Mouse (Mus musculus): ENCODE data around the gene Ppa1.

Ppa1 gene

DNA sequence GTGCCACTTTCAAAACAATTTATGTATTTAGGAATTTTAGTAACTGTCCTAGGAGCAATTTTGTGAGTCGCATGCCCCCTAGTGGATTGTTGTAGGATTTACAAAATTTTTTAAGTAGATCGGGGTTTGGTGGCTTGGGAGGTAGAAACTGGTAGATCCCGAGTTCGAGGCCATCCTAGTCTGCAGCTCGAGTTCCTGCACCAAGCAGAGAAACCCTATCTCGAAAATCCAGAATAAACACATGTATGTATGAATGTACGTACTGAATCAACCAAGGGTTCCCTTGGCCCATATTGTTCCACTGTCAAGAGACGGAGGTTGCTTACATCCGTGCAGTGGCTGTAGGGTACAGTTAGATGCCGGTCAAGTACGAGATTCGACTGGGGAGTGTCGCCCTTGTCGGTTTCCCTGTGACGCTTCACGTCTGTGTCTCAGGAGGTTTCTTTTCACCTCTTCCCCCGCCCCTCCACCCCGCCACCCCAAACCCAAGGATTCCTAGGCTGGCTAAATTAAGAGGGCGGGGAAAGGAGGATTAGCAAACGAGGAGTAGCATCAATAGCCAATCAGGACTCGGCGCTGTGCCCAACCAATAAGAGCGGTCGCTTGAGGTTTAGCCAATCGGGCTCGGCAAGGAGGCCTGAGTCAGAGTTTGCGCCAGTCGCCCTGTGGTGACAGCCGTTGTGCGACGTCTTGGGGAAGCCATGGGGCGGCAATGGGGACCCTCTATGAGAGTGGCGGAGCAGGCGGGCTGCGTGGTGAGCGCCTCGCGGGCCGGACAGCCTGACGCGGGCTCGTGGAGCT, 46.7 kb downstream of the Ppa1 start, which contains the start of gene Tysnd1:
Tysnd1 (plus strand) TSS at position 645 of the 801 bp plus-strand sequence.
- DNase-seq (ENCODE audit: inconsistent age in 2 of 2, low spot score in 1 of 2), result peak; percentile 97 to 99

DNA sequence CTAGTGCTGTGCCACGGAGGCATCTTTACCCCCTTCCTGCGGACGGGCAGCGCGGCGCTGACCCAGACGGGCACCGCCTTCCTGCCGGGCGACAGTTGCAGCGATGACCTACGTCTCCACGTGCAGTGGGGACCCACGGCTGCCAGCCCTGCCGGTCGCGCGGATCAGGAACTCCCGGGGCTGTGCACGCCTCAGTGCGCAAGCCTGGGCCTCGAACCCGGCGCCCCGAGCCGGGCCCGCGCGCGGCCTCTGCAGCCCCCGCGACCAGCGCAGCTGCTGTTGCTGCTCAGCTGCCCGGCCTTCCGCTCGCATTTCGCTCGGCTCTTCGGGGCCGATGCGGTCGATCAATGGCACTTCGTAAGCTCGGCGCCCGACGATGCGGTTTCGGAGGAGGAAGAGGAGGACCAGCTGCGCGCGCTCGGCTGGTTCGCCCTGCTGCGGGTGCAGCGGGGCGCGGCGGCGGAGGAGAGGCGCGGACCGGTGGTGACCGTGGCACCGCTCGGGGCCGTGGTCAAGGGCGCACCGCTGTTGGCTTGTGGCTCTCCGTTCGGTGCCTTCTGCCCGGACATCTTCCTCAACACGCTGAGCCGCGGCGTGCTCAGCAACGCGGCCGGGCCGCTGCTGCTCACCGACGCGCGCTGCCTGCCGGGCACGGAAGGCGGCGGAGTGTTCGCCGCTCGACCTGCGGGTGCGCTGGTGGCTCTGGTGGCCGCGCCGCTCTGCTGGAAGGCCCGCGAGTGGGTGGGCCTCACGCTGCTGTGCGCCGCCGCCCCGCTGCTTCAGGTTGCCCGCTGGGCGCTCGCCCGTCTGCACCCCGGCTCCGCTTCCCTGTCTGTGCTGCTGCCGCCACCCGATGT, 47.6 kb downstream of the Ppa1 start:
- peak in 1 of 2 experiments; percentile 72 for DNase-seq (ENCODE audit: inconsistent age in 2 of 2, low spot score in 1 of 2)

DNA sequence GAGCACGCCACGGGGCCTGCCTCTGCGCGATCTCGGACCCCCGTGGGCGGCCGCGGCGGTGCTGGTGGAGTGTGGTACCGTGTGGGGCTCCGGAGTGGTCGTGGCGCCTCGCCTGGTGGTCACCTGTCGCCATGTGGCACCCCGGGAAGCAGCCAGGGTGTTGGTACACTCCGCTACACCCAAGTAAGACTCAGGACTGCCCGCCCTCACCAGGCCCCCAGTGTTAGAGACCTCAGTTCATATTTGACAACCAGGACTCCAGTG, 48.1 kb downstream of the Ppa1 start:
- DNase-seq (ENCODE audit: inconsistent age in 2 of 2, low spot score in 1 of 2), result no peak

DNA sequence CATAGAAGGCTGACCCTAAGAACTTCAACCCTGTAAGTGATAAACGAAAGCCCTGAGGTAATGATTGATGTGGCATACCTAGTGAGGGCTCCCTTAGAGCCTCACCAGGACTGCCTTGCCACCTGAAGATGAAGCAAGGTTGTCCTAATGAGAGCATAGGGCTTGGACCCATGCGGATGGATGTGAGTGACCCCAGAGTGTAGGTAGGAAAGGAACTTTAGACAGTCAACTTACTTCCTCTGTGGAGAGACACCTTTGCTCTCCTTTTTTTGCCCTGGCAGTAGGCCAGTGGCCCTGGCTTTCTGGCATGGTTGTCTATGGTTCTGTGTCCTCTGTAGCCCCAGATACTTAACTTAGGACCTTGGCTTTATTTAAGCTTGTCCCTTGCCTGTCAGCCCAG, 48.7 kb downstream of the Ppa1 start:
- peak in 1 of 2 experiments; percentile 86 for DNase-seq (ENCODE audit: inconsistent age in 2 of 2, low spot score in 1 of 2)

DNA sequence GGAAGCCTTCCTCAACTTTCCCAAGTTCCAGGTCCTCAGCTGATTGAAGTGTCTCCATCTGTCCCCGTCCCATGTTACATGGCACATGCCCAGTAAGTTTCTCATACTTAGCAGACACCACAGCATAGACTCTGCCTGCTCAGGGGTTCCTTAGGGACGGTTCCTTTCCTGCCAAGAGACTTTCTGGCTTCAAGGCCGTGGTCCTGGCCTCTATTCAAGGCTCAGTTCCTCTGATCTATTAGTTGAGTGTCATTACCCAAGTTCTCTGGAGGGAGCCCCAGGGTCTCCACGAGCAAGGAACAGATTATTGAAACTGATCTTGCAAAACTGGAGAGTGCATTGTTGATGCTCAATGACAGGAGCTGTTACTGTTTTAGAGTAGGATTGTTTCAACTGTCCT, 56.3 kb downstream of the Ppa1 start:
- peak; percentile 83 to 94 for DNase-seq (ENCODE audit: inconsistent age in 2 of 2, low spot score in 1 of 2)

DNA sequence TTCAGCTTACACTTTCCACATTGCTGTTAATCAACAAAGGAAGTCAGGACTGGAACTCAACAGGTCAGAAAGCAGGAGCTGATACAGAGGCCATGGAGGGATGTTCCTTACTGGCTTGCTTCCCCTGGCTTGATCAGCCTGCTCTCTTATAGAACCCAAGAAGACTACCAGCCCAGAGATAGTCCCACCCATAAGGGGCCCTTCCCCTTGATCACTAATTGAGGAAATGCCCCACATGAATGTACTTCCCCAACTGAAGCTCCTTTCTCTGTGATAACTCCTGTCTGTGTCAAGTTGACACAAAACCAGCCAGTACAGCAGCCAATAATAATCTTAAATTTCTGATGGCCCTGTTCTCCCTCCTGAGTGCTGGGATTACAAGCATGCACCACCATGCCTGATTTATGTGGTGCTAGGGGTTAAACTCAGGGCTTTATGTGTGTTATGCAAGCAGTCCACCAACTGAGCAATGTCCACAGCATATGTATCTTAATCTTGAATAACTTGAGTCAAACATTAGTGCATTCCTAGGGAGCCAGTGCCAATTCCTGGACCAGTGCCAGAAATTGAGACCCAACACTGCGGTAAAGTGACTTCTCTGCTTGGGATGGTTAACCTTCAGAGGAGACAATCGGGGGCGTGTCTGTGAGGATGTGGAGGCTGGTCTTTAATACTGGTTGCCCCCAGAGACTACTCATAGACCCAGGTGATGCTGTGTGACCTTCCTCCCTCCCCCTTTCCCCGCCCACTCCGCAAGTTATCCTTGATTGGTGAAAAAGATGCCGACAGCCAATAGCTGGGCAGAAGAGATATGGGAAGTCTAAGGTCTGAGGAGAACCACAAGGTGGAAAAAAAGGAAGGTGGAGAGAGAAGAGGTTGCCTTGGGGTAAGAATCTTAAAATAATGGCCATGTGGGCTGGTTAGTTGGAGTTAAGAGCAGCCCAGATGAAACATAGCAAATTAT, 58.3 kb downstream of the Ppa1 start:
- peak in 1 of 2 experiments; percentile 58 for DNase-seq (ENCODE audit: inconsistent age in 2 of 2, low spot score in 1 of 2)

DNA sequence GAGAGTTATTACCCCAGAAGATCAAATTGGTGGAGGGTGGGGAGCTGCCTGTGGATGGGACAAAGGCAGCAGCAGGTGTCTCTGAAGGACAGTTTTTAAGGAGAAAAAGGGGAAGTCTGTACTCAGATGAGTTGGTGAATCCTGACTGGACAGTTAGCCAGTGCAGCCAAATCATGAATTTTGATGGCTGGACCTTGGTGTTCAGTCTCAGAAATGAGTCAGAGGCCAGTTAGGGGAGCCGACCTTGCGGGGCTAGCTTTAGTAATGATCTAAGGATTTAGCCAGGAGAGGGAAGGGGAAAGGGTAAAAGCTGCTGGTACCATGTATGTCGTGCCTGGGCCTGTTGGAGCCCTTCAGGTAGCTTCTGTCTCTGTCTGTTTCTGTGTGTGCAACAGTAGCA, 65.2 kb downstream of the Ppa1 start:
- DNase-seq (ENCODE audit: inconsistent age in 2 of 2, low spot score in 1 of 2), result peak; percentile 74 to 88

DNA sequence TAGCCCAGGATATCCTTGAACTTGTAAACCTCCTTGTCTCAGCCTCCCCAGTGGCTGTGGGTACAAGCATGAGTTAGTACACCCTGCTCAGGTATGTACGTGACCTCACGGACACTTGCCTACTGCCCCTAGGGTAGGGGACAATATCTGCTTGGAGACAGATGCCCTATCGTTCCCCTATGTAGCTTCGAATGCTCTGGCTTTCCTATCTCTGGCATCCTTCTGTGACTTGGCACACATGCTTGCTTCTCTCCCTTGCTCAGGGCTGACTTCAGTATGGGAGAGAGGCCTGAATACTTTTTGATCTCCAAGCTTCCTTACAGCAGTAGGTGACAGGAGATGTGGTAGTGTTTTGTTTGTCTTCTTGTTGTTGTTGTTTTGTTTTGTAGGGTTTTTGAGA, 65.8 kb downstream of the Ppa1 start:
- peak in 1 of 2 experiments; percentile 71 for DNase-seq (ENCODE audit: inconsistent age in 2 of 2, low spot score in 1 of 2)

DNA sequence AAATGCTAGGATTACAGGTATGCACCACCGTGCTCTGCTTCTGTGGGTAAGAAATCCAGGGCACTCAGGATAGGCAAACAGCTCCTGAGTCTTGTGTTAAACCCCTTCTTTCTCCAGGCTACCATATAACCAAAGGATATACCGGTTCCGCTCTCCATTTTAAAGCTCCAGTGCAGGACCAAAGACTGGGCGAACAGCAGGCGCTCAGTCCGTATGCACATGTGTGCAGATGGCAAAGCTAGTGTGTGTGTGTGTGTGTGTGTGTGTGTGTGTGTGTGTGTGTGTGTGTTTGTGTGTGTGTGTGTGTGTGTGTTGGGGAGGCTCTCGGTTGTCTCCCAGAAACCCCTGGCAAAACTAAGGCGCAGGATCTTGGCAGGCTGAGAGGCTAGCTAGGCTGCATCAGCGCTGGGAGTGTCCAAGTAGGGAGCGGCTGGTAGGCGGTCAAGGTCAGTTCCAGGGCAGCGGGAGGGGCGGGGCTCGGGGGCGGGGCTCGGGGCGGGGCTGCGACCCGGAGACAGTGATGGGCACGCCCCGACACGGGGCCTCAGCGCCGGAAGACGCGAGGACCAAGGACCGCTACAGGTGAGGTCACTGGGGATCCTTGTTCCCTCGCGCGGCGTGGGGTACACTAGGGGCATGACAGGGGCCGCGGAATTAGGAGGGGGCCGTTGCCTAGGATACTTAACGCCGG, 66.6 kb downstream of the Ppa1 start, which contains the start of gene Aifm2:
Aifm2 (plus strand) TSS at position 493 of the 691 bp plus-strand sequence.
- DNase-seq (ENCODE audit: inconsistent age in 2 of 2, low spot score in 1 of 2), result peak; percentile 83 to 90

DNA sequence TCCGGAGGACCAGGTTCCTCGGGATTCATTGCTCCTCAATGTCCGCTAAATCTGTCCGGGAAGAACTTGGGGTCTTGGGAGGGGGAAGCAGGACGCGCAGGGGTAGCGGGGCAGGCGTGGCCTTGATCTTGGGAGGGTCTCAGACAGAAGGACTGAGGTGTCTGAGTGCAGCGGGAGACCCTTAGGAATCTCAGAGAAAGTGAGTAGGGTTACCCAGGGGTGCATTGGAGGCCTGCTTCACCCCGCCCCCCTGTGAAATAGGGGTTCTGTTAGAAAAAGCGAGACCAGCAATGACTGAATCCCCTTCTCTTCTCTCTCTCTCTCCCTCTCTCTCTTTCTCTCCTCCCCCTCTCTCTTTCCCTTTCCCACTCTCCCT, 67.1 kb downstream of the Ppa1 start:
- DNase-seq (ENCODE audit: inconsistent age in 2 of 2, low spot score in 1 of 2), result no peak

DNA sequence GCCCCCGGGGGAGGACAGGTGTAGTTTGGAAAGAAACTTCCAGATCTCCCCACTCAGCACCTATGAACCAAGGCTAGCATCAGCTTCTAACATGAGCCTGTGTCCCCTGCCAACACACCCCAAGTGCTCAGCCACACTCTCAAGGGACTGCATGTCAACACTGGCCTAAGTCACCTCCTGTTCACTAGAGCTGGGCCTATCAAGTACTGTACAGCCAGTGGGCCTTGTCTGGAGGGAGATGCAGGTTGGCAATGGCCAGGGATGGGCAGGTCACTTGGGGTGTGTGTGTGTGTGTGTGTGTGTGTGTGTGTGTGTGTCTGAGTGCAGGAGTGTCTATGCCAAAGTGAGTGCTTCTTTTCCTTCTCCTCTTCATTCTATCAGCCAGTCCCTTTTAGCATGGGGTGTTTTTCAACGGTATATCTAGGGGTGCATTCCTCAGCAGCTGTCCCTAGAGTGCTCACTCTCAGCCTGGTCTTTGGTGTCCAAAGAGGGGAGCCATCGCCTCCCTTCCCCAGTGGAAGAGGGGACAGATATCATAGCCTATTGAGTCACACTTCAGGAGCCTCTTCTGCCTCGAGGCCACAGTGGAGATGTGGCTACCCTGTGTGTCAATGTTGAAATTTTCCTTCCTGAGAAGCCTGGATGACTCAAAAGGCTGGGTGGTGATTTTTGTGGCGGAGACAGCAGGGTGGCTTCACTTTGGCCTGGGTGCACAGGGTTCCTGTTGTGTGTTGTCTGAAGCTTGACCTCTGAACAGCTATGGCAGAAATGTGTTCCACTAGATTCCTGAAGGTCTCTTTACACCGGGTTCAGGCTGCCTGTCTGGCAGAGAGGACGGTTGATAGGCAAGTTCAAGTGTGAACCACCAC, 67.9 kb downstream of the Ppa1 start:
- peak; percentile 75 to 91 for DNase-seq (ENCODE audit: inconsistent age in 2 of 2, low spot score in 1 of 2)

DNA sequence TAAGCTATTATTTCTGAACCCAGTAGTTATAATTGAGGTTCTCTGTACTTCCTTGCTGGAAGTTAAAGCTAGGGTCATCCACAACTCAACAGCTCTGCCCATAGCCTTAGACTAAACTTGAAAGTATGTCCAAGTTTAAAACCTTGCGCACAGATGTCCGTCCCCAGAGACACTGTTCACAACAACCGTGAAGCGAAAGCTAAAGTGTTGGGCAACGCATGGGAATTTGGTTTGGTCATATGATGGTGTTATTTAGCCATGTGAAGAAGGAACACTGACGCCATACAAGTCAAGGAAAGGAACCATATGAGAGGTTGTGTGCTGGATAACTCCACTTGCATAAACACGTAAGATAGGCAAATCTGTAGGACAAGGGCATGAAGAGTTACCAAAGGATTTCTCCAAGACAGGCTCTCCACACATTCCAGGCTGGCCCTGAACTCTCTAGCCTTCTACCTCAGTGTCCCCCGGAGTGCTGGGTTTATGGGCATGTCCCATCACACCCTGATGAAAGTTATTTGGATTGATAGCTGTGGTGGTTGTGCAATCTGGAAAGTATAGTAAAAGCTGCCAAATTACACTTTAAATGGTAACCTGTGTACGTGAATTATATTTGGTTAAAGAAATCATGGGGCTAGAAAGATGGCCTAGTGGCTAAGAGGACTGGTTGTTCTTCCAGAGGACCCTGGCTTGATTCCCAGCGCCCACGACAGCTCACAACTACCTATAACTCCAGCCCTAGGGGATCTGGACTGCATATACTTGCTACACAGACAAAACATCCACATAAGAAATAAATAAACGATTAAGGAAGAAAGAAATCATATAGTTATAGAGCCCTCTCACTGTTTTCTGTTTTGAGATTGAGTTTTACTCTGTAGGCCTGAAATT, 69.3 kb downstream of the Ppa1 start:
- peak in 1 of 2 experiments; percentile 67 for DNase-seq (ENCODE audit: inconsistent age in 2 of 2, low spot score in 1 of 2)

DNA sequence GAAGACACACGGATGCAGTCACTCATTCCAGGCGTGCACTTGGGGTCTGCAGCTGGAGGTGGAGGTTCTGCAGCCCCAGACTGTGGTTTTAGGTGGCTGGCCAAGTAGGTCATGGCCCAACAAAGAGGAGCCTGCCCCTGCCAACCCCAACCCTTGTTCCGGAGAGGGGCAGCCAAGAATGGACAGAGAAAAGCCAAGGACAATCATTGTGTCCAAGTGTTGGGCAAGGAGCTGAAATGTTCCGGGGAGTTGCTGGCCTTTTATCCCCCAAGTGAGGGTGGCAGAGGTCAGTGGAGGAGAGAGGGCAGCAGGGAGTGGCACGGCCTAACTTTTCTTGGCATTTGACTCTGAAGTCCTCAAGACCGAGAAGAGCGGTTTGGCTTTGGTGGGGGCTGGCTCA, 72.0 kb downstream of the Ppa1 start:
- DNase-seq (ENCODE audit: inconsistent age in 2 of 2, low spot score in 1 of 2), result peak; percentile 73 to 91

DNA sequence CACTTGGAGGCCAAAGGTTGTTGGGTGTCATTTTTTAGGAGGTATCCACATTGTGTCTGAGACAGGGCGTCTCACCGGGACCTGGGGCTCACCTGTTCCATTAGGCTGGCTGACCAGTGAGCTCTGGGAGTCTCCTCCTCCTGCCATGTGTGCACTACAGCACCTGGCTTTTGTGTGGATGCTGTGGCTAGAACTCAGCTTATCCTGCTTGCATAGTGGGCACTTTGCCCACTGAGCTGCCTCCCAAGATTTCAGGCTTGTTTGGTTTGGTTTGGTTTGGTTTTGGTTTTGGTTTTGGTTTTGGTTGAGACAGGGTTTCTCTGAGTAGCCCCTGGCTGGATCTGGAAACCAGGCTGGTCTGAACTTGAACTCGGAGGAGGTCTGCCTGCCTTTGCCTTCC, 73.9 kb downstream of the Ppa1 start:
- DNase-seq (ENCODE audit: inconsistent age in 2 of 2, low spot score in 1 of 2), result peak in 1 of 2 experiments; percentile 77

DNA sequence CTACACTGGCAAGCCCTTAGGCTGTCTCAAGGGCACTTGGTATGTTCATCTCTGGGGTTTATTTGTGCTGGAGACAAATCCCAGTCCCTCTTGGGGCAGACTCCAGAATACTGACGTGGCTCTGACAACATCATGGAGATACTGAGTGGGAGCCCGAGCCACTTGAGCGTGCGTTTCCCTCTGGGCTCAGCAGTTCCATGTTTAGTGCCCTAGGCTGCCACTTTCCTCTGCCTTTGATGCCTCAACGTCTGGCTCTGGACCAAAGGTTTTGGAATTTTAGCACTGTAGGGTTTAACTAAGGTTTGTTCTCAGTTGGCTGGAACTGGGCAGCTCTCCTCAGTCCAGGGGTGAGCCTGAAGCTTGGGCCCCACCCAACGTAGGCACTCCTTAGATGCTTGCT, 74.9 kb downstream of the Ppa1 start:
- peak in 1 of 2 experiments; percentile 68 for DNase-seq (ENCODE audit: inconsistent age in 2 of 2, low spot score in 1 of 2)
